Mouse (Mus musculus) bone marrow macrophage, adult 2 months (primary cell): Measurements from ENCODE around the gene Rilp. TPM values are rescaled to one million over a fixed set of nuclear protein-coding genes. Genes with fewer than 3 reads are reported as not detected.

Experiments used
- H3K27ac ChIP-seq: 2 replicates; pipeline ENCODE4 v1.5.1; 2012; ENCODE audit warnings: low read depth, low read length; ENCODE audit not compliant: insufficient read depth
- H3K4me1 ChIP-seq: 2 replicates; pipeline ENCODE4 v1.6.1; 2012; ENCODE audit warnings: low read length; ENCODE audit not compliant: control insufficient read depth, insufficient read depth
- H3K4me3 ChIP-seq: 2 replicates; pipeline ENCODE4 v1.5.1; 2012; ENCODE audit warnings: mild to moderate bottlenecking, low read length, moderate library complexity; ENCODE audit not compliant: insufficient read depth
- CTCF ChIP-seq: IDR thresholded peaks from 2 replicates; pipeline ENCODE4 v1.5.1; 2012; ENCODE audit warnings: low read depth, mild to moderate bottlenecking, low read length, moderate library complexity
- POLR2A ChIP-seq: IDR thresholded peaks from 2 replicates; pipeline ENCODE4 v1.6.1; 2012; ENCODE audit warnings: mild to moderate bottlenecking, low read depth, low read length, borderline replicate concordance
- polyA plus RNA-seq: library from polyadenylated mRNA; stranded (reverse); fragments of >200 nt; gene quantifications from 2 replicates; pipeline ENCODE4 v1.2.4, GENCODE M21; 2012; ENCODE audit not compliant: missing spikeins, insufficient read depth, insufficient read length

Rilp gene
- polyA plus RNA-seq, 1 experiment: 12.8 TPM

DNA sequence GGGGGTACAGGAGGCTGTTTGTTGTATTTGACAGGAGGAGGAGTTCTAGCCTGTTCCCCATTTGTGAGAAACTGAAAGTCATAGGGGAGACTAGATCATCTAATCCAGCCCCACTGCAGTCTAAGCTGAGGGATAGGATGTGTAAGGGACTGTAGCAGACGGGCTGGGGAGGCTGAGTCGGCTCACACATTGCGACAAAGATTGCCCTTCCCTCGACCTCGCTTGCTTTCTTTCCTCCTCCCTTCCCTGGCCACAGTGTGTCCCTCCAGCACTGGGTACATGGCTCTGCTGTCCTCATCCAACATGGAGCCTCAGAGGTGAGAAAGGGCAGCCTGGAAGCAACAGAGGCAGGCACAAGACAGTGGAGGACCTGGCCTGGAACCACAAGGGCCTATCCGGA lies 44.8 kb upstream of the Rilp start:
- Histone ChIP-seq H3K27ac (no peak overlapping the region), H3K4me1 (peaks cover 18% of the 10 kb centered on the region), H3K4me3 (no peak overlapping the region)
- TF ChIP-seq POLR2A: no peak
- TF ChIP-seq CTCF: no peak

DNA sequence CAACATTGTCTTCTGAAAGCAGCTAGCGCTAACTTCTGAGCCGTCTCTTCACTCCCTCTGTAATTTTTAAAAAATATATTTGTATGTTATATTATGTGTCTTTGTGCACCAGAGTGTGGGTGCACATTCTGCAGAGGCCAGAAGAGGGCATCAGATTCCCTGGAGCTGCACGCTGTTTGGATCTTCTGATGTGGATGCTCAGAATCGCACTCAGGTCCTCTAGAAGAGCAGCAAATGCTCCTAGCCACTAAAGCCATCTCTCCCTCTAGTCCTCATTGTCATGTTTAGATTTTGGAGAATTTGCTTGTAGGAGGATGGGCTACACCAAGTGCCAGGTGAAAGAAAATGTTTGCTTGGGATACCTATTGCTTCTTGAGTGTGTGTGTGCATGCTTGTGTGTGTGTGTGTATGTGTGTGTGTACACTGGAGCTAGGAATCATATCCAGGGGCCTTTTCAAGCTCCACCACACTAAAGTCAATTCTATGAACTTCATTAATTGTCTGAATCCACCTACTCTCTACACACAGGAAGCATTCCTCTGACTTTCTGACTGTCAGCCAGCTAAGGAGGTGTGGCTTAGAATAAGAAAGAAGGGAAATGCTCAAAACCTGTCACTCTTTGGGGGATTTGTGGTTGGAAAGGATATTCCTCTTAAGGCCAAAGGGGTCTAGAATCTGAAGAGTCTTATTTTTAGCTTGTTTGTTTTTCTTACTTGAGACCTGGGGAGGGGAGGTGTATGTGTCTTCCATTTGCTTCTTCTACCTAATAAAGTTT lies 43.0 kb upstream of the Rilp start:
- peaks cover 15% of the 10 kb centered on the region for H3K4me1 ChIP-seq

GRCm38 (mm10) chr11:75467512-75468215 lies 42.2 kb upstream of the Rilp start:
- no peak for TF ChIP-seq CTCF
- no peak for TF ChIP-seq POLR2A
- Histone ChIP-seq H3K4me1 (peaks cover 13% of the 10 kb centered on the region), H3K27ac (no peak overlapping the region), H3K4me3 (no peak overlapping the region)

More for the DNA sequence above, 43.0 kb upstream of the Rilp start:
- Histone ChIP-seq H3K27ac (no peak overlapping the region), H3K4me3 (no peak overlapping the region)
- TF ChIP-seq CTCF (no peak), POLR2A (no peak)

DNA sequence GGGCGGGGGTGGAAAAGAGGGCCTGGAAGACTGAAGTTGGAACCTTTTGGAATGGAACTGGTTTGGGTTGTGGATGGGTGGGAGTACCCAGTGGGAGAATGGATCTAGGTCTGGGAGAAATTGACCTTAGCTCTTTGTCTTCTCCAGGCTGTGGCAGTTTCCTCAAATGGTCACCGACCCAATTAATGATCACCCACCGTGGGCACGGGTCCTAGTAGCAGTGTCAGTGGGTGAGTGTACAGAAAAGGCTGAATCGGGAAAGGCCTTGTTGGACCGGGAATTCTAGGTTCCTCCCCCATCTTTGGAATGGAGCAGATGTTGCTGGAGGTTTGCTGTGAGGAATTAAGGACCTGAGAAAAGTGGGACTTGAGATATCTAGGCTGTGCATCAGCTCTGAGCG lies 41.5 kb upstream of the Rilp start:
- Histone ChIP-seq H3K4me3 (no peak overlapping the region), H3K27ac (no peak overlapping the region), H3K4me1 (peaks cover 10% of the 10 kb centered on the region)
- TF ChIP-seq CTCF (no peak), POLR2A (no peak)

DNA sequence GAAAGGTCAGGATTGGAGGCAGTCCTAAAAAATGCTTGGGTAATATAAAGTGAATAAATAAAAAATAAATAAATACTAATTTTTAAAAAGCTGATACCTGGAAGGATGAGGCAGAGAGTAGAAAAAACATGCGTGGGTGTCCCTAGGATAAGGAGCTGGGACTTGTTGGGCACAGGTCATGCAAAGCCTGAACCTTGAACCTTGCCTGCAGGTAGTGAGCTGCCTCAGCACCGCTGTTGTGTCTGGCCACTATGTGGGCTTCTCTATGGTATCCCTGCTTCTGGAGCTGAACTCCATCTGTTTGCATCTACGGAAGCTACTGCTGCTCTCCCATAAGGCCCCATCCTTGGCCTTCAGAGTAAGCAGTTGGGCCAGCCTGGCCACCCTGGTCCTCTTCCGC lies 40.6 kb upstream of the Rilp start:
- peaks cover 7% of the 10 kb centered on the region; the same call in 1 of the 2 replicates for H3K4me1 ChIP-seq

GRCm38 (mm10) chr11:75470675-75471074 lies 39.2 kb upstream of the Rilp start:
- H3K4me3 ChIP-seq: no peak overlapping the region
- H3K4me1 ChIP-seq: peaks cover 2% of the 10 kb centered on the region; the same call in 1 of the 2 replicates
- TF ChIP-seq POLR2A (no peak), CTCF (no peak)
- H3K27ac ChIP-seq: no peak overlapping the region

More for the DNA sequence above, 40.6 kb upstream of the Rilp start:
- no peak for TF ChIP-seq POLR2A
- TF ChIP-seq CTCF: no peak
- no peak overlapping the region for H3K27ac ChIP-seq
- no peak overlapping the region for H3K4me3 ChIP-seq

DNA sequence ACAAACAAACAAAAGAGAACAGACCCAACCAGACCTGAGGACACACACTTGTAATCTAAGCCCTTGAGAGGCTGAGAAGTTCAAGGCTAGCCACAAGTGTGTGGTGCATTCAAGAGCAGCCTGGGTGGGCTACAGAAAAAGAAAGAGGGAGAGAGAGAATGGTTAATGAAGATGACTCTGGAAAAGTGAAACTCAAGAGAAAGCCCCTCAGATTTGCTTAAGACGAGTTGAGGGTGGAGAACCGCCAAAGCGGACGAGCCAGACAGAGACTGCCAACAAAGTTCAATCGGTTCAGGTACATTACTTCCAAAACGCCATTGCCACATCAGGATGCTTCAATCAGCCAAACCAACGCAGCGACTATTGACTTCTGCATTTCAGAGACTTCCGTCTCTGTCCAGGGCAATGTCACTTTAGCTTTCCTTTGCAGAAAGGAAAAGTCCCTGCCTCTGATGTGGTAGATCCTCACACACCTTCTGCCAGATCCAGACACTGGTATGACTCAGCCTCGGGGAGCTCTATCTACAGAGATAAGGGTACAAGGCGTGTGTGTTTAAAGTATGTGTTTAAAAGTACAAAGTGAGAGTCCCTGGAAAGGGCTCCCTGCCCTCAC lies 37.3 kb upstream of the Rilp start:
- peaks cover 2% of the 10 kb centered on the region; the same call in 1 of the 2 replicates for H3K4me1 ChIP-seq
- no peak overlapping the region for H3K27ac ChIP-seq
- TF ChIP-seq POLR2A (no peak), CTCF (no peak)
- H3K4me3 ChIP-seq: no peak overlapping the region

- Histone ChIP-seq H3K27ac (no peak overlapping the region), H3K4me1 (peaks cover 2% of the 10 kb centered on the region; the same call in 1 of the 2 replicates), H3K4me3 (no peak overlapping the region)
- no peak for TF ChIP-seq CTCF
- TF ChIP-seq POLR2A: no peak
These were observed 36.5 kb upstream of the Rilp start for GRCm38 (mm10) chr11:75473376-75473775.

GRCm38 (mm10) chr11:75486192-75486591 lies 23.7 kb upstream of the Rilp start:
- TF ChIP-seq POLR2A (no peak), CTCF (no peak)
- Histone ChIP-seq H3K27ac (no peak overlapping the region), H3K4me1 (peaks cover 4% of the 10 kb centered on the region), H3K4me3 (no peak overlapping the region)
